Mouse (Mus musculus) limb, embryonic 15.5 days (tissue): ENCODE measurements around the gene Cntn5. TPM values are rescaled to one million over a fixed set of nuclear protein-coding genes. Genes with fewer than 3 reads are reported as not detected.
A peak's percentile ranks its signal among the peaks of the same experiment; 100 is the strongest.

Source experiments
- ATAC-seq: fragments of 200-750 bp; cut with Nextera tagmentation; 2 replicates; pipeline ENCODE4 v1.8.0; 2017; ENCODE audit warnings: low read depth, moderate TSS enrichment; ENCODE audit not compliant: insufficient number of reproducible peaks, low FRiP score, low TSS enrichment
- H3K27ac ChIP-seq: fragments of 300-500 bp; sonication (generic); 2 replicates; pipeline ENCODE4 v1.5.1; 2015; ENCODE audit warnings: moderate library complexity, mild to moderate bottlenecking, inconsistent platforms
- H3K27me3 ChIP-seq: fragments of 300-500 bp; sonication (generic); 2 replicates; pipeline ENCODE4 v1.6.1; 2015; ENCODE audit warnings: inconsistent platforms
- H3K36me3 ChIP-seq: fragments of 300-500 bp; sonication (generic); 2 replicates; pipeline ENCODE4 v1.6.1; 2015; ENCODE audit warnings: inconsistent platforms
- H3K4me1 ChIP-seq: fragments of 300-500 bp; sonication (generic); 2 replicates; pipeline ENCODE4 v1.6.1; 2015; ENCODE audit warnings: inconsistent platforms
- H3K4me2 ChIP-seq: fragments of 300-500 bp; sonication (generic); 2 replicates; pipeline ENCODE4 v1.6.1; 2015; ENCODE audit warnings: mild to moderate bottlenecking, inconsistent platforms
- H3K4me3 ChIP-seq: fragments of 300-500 bp; sonication (generic); 2 replicates; pipeline ENCODE4 v1.5.1; 2015; ENCODE audit warnings: mild to moderate bottlenecking, inconsistent platforms
- H3K9ac ChIP-seq: fragments of 300-500 bp; sonication (generic); 2 replicates; pipeline ENCODE4 v1.6.1; 2015; ENCODE audit warnings: inconsistent platforms
- H3K9me3 ChIP-seq: fragments of 300-500 bp; sonication (generic); 2 replicates; pipeline ENCODE4 v1.6.1; 2016; ENCODE audit warnings: inconsistent platforms
- WGBS: fragments of 180-500 bp; shearing (Covaris S2); methylation state at CpG from one replicate; pipeline ENCODE4 v1.1.7; 2015; 5-methylcytosine and 5-hydroxymethylcytosine counted together
- polyA plus RNA-seq: library from polyadenylated mRNA; unstranded; fragments of >200 nt; fragmentation: Nextera tagmentation; extraction: Ambion mirVana; gene quantifications from 2 replicates; pipeline ENCODE4 v1.2.1, GENCODE M21; 2015

Cntn5 gene
- 1.4 and 1.5 TPM in 2 replicates for polyA plus RNA-seq

- Histone ChIP-seq H3K27ac (no peak within 1 kb of the TSS), H3K4me1 (peaks cover 12% of the 10 kb centered on the region), H3K4me3 (peak within 1 kb of the TSS; percentile 32), H3K9me3 (no peaks in the 10 kb centered on the region), H3K4me2 (peak within 1 kb of the TSS; percentile 56), H3K27me3 (peaks cover 13% of the 10 kb centered on the region; the same call in 1 of the 2 replicates), H3K36me3 (no peaks in the 10 kb centered on the region), H3K9ac (no peak within 1 kb of the TSS)
- ATAC-seq: no peak
- 2% methylated on average over 28 of the region's 28 CpGs for WGBS
Observed at GRCm38 (mm10) chr9:10904616-10905363, at the start of gene Cntn5. TSS of gene Cntn5 (minus strand) at chr9:10904775.

GRCm38 (mm10) chr9:10950470-10950869, 45.9 kb upstream of the Cntn5 start:
- no peak overlapping the region for H3K4me3 ChIP-seq
- H3K9ac ChIP-seq: no peak overlapping the region
- no peaks in the 10 kb centered on the region for H3K9me3 ChIP-seq
- H3K27ac ChIP-seq: no peak overlapping the region
- ATAC-seq: no peak
- H3K36me3 ChIP-seq: no peaks in the 10 kb centered on the region
- no peaks in the 10 kb centered on the region for H3K4me1 ChIP-seq
- H3K27me3 ChIP-seq: no peaks in the 10 kb centered on the region
- no peak overlapping the region for H3K4me2 ChIP-seq

GRCm38 (mm10) chr9:10909573-10909972, 5.0 kb upstream of the Cntn5 start:
- no peaks in the 10 kb centered on the region for H3K9me3 ChIP-seq
- no peak for ATAC-seq
- no peak overlapping the region for H3K4me3 ChIP-seq
- 16% methylated on average over 5 of the region's 5 CpGs for WGBS
- H3K27ac ChIP-seq: no peak overlapping the region
- H3K4me1 ChIP-seq: peaks cover 10% of the 10 kb centered on the region
- H3K4me2 ChIP-seq: no peak overlapping the region
- H3K36me3 ChIP-seq: no peaks in the 10 kb centered on the region
- no peak overlapping the region for H3K9ac ChIP-seq
- peaks cover 6% of the 10 kb centered on the region; the same call in 1 of the 2 replicates for H3K27me3 ChIP-seq

- no peak overlapping the region for H3K4me3 ChIP-seq
- H3K9me3 ChIP-seq: no peaks in the 10 kb centered on the region
- no peak overlapping the region for H3K27ac ChIP-seq
- H3K9ac ChIP-seq: no peak overlapping the region
- no peak overlapping the region for H3K4me2 ChIP-seq
- H3K27me3 ChIP-seq: peaks cover 13% of the 10 kb centered on the region; the same call in 1 of the 2 replicates
- H3K4me1 ChIP-seq: peaks cover 12% of the 10 kb centered on the region
- no peaks in the 10 kb centered on the region for H3K36me3 ChIP-seq
- 42% methylated on average over 9 of the region's 9 CpGs for WGBS
- no peak for ATAC-seq
Observed at GRCm38 (mm10) chr9:10905696-10906095, 1.1 kb upstream of the Cntn5 start.

- Histone ChIP-seq H3K9me3 (no peaks in the 10 kb centered on the region), H3K36me3 (no peaks in the 10 kb centered on the region), H3K27me3 (no peaks in the 10 kb centered on the region), H3K4me3 (no peak overlapping the region), H3K9ac (no peak overlapping the region), H3K4me1 (no peaks in the 10 kb centered on the region), H3K27ac (no peak overlapping the region), H3K4me2 (no peak overlapping the region)
- ATAC-seq: no peak
- 48% methylated on average over 1 of the region's 1 CpGs for WGBS
Observed at GRCm38 (mm10) chr9:10879758-10880157, 24.8 kb downstream of the Cntn5 start.

GRCm38 (mm10) chr9:10873881-10874280, 30.7 kb downstream of the Cntn5 start:
- H3K36me3 ChIP-seq: no peaks in the 10 kb centered on the region
- H3K4me1 ChIP-seq: no peaks in the 10 kb centered on the region
- H3K4me2 ChIP-seq: no peak overlapping the region
- no peak overlapping the region for H3K27ac ChIP-seq
- no peak overlapping the region for H3K4me3 ChIP-seq
- H3K9ac ChIP-seq: no peak overlapping the region
- H3K27me3 ChIP-seq: no peaks in the 10 kb centered on the region
- 80% methylated on average over 3 of the region's 3 CpGs for WGBS
- no peak for ATAC-seq
- no peaks in the 10 kb centered on the region for H3K9me3 ChIP-seq

GRCm38 (mm10) chr9:10856204-10856892, 48.2 kb downstream of the Cntn5 start:
- ATAC-seq: no peak
- 69% methylated on average over 3 of the region's 3 CpGs for WGBS
- Histone ChIP-seq H3K9me3 (no peaks in the 10 kb centered on the region), H3K27ac (no peak overlapping the region), H3K27me3 (no peaks in the 10 kb centered on the region), H3K9ac (no peak overlapping the region), H3K4me3 (no peak overlapping the region), H3K4me2 (no peak overlapping the region), H3K36me3 (no peaks in the 10 kb centered on the region), H3K4me1 (no peaks in the 10 kb centered on the region)

- H3K4me1 ChIP-seq: no peaks in the 10 kb centered on the region
- no peaks in the 10 kb centered on the region for H3K27me3 ChIP-seq
- no peak overlapping the region for H3K9ac ChIP-seq
- H3K36me3 ChIP-seq: no peaks in the 10 kb centered on the region
- no peak overlapping the region for H3K4me2 ChIP-seq
- no peak overlapping the region for H3K27ac ChIP-seq
- no peaks in the 10 kb centered on the region for H3K9me3 ChIP-seq
- 79% methylated on average over 1 of the region's 1 CpGs for WGBS
- ATAC-seq: no peak
- H3K4me3 ChIP-seq: no peak overlapping the region
Observed at GRCm38 (mm10) chr9:10816711-10817110, 87.9 kb downstream of the Cntn5 start.

- Histone ChIP-seq H3K4me2 (no peak overlapping the region), H3K4me1 (no peaks in the 10 kb centered on the region), H3K9me3 (no peaks in the 10 kb centered on the region), H3K9ac (no peak overlapping the region), H3K36me3 (no peaks in the 10 kb centered on the region), H3K27me3 (no peaks in the 10 kb centered on the region), H3K27ac (no peak overlapping the region), H3K4me3 (no peak overlapping the region)
- WGBS: 81% methylated on average over 1 of the region's 1 CpGs
- ATAC-seq: no peak
Observed at GRCm38 (mm10) chr9:10797158-10797557, 107.4 kb downstream of the Cntn5 start.

- Histone ChIP-seq H3K4me2 (no peak overlapping the region), H3K27ac (no peak overlapping the region), H3K4me1 (no peaks in the 10 kb centered on the region), H3K36me3 (no peaks in the 10 kb centered on the region), H3K9me3 (no peaks in the 10 kb centered on the region), H3K27me3 (no peaks in the 10 kb centered on the region), H3K4me3 (no peak overlapping the region), H3K9ac (no peak overlapping the region)
- ATAC-seq: no peak
- WGBS: 17% methylated on average over 2 of the region's 2 CpGs
Observed at GRCm38 (mm10) chr9:10795102-10795501, 109.5 kb downstream of the Cntn5 start.

- 85% methylated on average over 2 of the region's 2 CpGs for WGBS
- Histone ChIP-seq H3K4me1 (no peaks in the 10 kb centered on the region), H3K36me3 (no peaks in the 10 kb centered on the region), H3K9me3 (no peaks in the 10 kb centered on the region), H3K27ac (no peak overlapping the region), H3K4me3 (no peak overlapping the region), H3K27me3 (no peaks in the 10 kb centered on the region), H3K4me2 (no peak overlapping the region), H3K9ac (no peak overlapping the region)
- ATAC-seq: no peak
Observed at GRCm38 (mm10) chr9:10731878-10732277, 172.7 kb downstream of the Cntn5 start.

GRCm38 (mm10) chr9:10724191-10724590, 180.4 kb downstream of the Cntn5 start:
- WGBS: 79% methylated on average over 2 of the region's 2 CpGs
- Histone ChIP-seq H3K4me1 (no peaks in the 10 kb centered on the region), H3K9ac (no peak overlapping the region), H3K36me3 (no peaks in the 10 kb centered on the region), H3K4me2 (no peak overlapping the region), H3K27ac (no peak overlapping the region), H3K9me3 (no peaks in the 10 kb centered on the region), H3K27me3 (no peaks in the 10 kb centered on the region), H3K4me3 (no peak overlapping the region)
- no peak for ATAC-seq
